Mouse (Mus musculus) monocyte, adult 2 months (primary cell): Measurements from ENCODE around the gene Myocd.

ENCODE experiments used
- DNase-seq, 2 experiments: peaks; one replicate each; pipeline ENCODE4 v3.0.0; 2022; ENCODE audit warnings: low spot score in 2 of 2, low read depth in 1 of 2

Myocd gene

GRCm38 (mm10) chr11:65269851-65270473 is at the start of gene Myocd:
TSS of gene Myocd (minus strand) at chr11:65269989.
- DNase-seq = no peak

DNA sequence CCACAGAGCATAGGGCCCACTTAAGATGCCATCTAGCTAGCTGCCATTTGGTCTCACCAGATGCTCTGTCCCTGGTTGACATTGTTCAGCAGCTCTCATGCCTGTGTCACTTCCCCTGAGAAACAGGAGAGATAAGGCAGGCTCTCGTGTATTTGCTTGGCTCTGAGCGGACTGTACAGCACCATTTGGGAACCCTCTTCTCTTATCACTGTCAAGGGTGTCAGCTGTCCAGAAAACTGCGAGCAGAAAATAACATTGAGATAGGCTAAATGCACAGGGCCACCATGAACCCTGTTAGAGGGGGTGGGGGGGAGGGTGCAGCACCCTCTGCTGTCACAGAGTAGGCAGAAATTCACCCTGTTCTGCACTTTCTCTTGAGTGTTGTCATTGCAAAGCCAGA is 34.0 kb upstream of the Myocd start:
- no peak for DNase-seq

GRCm38 (mm10) chr11:65294128-65294833 is 24.5 kb upstream of the Myocd start:
- no peak for DNase-seq

GRCm38 (mm10) chr11:65292994-65293393 is 23.2 kb upstream of the Myocd start:
- no peak for DNase-seq

DNA sequence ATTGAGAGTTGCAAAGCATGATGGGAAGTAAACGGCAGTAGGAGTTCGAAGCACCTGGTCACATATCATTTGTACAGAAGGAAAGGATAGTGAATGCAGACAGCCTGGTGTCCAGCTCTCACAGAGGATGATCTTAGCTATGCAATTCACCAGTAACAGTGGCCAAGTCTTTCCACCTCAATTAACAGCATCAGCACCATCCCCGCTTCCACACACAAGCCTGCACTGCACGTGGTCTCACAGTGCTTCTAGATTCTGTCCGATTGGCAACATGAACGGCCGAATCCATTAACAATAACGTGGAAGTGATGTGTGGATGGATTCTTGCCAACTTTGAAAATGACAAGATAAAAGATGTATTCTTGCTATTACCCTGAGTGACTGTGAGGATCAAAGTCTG is 17.9 kb upstream of the Myocd start:
- no peak for DNase-seq

DNA sequence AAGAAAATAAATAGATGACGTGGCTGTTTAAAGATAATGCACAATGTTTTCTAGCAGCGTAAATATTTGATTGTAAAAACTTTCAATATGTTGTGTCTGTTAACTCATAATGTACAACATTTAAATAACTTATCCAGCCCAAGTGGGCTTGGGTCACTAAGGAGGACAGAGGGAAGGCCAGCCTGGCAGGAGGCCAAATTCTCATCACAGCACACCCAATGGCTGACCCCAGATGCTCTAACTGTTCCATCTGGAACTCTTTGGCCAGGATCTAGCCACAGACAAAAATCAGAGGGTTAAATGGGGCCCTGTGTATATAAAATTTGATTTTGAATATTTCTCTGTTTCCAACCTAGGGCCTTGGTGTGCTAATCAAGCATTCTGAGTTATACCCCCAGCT is 16.4 kb upstream of the Myocd start:
- no peak for DNase-seq

DNA sequence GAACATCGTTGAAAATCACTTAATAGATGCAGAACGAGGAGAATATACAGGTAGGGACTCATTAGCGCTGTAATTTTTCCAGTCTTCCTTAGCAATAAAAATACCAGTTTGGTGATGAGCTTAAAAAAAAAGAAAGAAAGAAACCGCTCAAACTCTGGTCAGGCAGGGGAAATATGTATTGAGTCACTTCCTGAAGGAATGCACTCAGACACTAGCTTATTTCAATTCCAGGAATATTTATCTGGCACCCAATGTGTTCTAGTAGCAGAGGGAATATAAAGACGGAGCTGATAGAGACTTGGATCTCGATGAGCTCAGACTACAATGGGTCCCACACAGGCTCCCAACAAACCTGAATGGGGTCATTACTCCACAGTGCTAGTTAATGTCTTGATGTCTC is 5.7 kb upstream of the Myocd start:
- DNase-seq = no peak

DNA sequence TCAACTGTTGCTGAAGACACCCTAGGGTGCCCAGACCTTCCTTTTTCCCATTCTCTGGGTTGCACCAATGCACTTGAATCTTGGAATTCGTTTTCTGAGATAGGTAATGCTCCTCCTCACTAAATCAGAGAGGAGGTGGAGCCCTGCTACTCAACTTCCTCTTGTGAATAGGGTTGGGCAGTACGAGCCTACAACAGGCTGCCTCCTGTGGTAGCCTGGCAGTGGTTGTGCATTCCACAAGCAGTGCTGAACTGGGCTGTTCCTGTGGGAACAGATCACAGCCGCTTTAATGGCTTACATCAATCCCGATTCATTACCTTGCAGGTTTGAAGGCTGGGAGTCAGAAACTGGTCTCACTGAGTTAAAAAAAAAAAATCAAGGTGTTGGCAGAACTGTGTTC is 1.2 kb upstream of the Myocd start:
- DNase-seq = no peak

DNA sequence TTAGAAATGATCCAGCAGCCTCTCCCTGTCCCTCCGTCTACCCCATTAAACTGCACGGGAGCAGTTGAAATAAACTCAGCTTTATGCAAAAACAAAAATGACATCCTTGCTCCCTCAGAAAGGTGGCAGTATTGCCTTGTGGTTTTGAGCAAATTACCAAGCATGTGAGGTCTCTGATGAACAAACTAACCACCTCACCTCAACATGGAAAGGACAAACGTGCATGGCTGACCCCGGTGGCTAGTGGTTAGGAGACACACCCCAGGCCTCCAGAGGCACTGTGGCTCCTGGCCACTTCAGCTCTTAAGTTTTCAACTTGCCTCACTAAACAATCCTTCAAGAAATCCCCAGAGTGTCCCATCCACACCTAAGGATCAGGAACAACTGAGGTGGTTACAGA is 1.5 kb downstream of the Myocd start:
- no peak for DNase-seq

DNA sequence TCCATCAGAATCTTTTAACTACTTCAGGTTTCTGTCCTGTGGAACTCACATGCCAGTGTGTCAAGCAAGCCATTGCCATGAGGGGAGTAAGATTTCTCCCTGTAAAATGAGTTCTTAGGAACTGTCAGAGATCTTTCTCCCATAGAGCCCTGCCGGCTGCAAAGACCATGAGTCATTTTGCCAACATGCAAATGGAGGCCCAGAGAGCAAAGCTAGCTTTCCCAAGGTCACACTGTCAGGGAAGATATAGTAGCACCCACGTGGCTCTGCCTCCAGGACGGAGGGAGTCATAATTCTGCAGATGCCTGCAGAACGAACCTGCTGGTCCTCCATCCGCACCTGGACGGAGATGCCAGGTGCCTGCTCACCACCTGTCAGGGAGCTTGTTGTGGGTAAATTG is 6.3 kb downstream of the Myocd start:
- no peak for DNase-seq

DNA sequence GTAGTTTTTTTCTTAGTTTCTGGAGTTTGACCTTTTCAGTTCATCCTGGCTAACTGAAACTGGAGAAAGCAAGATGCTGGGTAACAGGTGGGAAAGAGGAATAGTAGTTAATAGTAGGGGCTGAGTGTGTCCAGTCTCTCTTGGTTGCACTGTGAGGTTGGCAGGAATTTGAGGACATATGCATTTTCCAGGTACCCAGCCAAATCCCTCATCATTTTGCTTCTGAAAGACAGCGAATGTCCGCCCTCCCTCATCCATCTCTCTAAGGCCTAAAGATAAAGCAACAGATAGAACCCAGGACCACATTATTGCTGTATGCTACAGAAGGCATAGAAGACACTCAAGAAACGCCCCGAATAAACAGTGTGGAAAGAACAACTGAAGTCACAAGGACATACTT is 10.8 kb downstream of the Myocd start:
- no peak for DNase-seq

DNA sequence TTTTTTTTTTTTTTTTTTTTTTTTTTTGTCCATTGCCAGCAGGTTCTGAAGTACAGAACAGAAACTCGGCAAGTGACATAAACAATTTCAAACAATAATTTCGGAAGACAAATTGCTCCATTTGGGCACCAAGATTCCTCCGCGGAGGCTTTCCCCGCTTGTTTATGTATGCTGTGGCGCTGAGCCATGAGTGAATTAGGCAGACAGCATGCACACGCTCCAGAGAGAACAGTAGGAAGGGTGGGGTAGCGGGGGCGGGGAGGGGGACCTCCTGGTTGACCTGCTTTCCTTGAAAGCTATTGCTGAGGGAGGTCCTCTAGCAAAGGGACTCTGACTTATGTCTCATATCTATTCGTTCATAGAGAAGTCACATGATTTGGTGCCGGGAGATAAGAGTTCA is 13.6 kb downstream of the Myocd start:
- no peak for DNase-seq

DNA sequence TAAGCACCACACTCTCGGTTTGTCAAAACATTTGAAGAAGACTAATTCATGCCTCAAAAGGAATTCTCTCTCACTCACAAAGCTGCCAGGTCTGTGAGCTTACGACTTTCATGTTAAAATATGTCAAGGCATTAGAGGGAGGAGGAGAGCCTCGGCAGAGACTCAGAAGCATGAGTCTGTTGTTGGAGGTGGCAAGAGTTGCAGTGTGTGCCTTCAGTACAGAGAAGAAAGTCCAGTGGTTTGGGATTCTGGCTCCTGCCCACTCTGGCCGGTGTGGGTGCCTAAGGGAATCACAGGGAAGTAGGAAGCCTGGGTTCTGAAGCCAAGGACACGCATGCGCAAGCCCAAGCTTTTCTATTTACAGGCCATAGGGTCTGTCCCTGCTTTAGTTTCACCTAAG is 14.2 kb downstream of the Myocd start:
- no peak for DNase-seq

DNA sequence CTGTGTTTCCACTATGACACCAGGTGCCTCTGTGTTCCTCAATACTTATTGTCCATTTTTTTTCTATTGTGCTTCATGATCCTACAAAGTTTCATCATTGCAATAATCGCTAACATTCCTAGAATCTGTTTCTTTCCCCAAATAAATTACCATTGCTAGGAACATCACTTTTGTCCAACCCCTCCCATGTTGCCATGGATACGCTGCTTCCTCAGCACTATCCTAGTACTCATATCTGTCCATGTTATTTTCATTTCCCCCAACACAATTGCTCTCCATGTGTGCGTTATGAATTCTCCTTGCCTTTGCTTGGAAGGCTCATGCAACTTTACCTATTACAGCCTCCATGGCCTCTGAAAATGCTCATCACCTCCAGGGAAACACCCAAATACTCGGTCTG is 19.4 kb downstream of the Myocd start:
- DNase-seq = no peak

GRCm38 (mm10) chr11:65246301-65247054 is 23.3 kb downstream of the Myocd start:
- DNase-seq = no peak

GRCm38 (mm10) chr11:65243593-65243992 is 26.2 kb downstream of the Myocd start:
- no peak for DNase-seq

- DNase-seq = no peak
Observed at GRCm38 (mm10) chr11:65240521-65240920, 29.3 kb downstream of the Myocd start.

DNA sequence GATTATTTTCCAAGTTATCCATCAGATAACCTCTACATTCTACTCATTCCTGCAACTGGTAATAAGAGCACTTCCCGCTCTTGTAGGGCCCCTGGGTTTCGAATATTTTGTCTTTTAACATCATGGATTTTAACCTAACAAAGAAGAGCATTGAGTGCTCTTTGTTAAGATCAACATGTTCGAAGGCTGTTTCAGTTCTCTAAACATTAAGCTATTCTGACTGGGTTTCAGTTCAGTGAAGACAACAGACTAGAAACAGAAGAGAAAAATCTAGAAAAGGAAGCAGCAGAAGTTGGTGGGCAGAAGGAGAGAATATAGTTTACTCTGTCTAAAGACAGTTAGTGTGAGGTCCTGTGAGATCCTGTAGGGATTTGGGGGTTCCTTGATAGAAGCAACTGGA is 31.9 kb downstream of the Myocd start:
- no peak for DNase-seq

GRCm38 (mm10) chr11:65236907-65237306 is 32.9 kb downstream of the Myocd start:
- no peak for DNase-seq

DNA sequence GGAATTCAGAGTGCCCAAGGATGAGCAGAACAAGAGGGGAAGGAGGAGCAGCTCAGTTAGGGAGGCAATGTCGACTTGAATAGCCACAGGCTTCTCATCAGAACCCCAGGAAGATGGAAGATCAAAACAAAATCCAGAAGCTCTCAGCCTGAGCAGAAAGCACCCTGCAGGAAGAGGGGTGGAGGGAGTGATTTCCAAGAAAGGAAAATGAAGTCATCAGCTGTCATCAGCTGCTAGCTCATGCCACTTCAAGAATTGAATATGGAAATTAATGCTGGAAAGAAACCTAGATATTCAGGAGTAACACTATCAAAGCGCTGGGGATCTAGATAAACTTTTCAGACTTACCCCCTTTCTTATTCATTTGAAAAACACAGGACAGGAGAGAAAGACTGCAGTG is 34.4 kb downstream of the Myocd start:
- no peak for DNase-seq

DNA sequence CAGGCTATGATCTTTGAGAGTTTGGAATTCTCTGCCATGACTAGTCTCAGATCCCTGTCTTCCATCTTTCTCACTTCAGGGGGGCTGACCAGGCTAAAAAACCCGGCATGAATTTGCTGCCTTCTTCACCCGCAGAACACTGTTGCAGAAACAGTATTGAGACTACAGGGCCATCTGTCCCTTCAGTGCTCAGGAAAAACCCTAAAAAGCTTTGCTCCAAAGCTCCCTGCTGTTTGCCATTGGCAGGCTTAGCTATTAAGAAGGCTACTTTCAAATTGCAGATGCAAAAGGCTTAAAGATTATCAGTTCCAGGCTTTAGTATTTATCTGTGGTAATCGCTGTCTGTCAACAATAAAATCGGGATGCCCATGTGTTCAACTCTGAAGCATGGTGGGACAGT is 38.0 kb downstream of the Myocd start:
- no peak for DNase-seq

- DNase-seq = no peak
Observed at GRCm38 (mm10) chr11:65226766-65227165, 43.0 kb downstream of the Myocd start.
